Mouse (Mus musculus) left cerebral cortex, adult 2 months (tissue): ENCODE measurements at regions not wholly inside any gene's neighbourhood (a gene's known extent, or its start where the extent isn't known, plus 50 kb on each side); places are given as distances from the start of the nearest gene placed in this dataset.

ENCODE experiments used
- DNase-seq, 2 experiments: peaks; one replicate each; pipeline ENCODE4 v3.0.0; 2021 to 2022; ENCODE audit warnings: low spot score in 2 of 2, mixed read lengths in 1 of 2; ENCODE audit errors: extremely low spot score in 1 of 2
- H3K27ac ChIP-seq: fragments of 200-600 bp; 2 replicates; pipeline ENCODE4 v1.8.1; 2022
- H3K4me3 ChIP-seq: fragments of 200-600 bp; 2 replicates; pipeline ENCODE4 v1.8.1; 2022
- CTCF ChIP-seq: fragments of 200-600 bp; IDR thresholded peaks from 2 replicates; pipeline ENCODE4 v1.8.1; 2022; ENCODE audit warnings: antibody characterized with exemption, mild to moderate bottlenecking, moderate library complexity
- intact Hi-C: fragments of 180-260 bp; cut with DNase I; formaldehyde crosslinking; loops from one replicate; pipeline ENCODE4 v1.15.1; 2025

- DNase-seq: peak in 1 of 2 experiments; percentile 13
- TF ChIP-seq CTCF: peak; percentile 44
- H3K4me3 ChIP-seq: no peak overlapping the region
- intact Hi-C loops: no loop called here
- no peak overlapping the region for H3K27ac ChIP-seq
Observed at GRCm38 (mm10) chr14:98589846-98590245, 404.3 kb downstream of the Rpl36a-ps1 start.

GRCm38 (mm10) chr14:98571644-98572043 is 402.1 kb upstream of the Dach1 start:
- Histone ChIP-seq H3K4me3 (no peak overlapping the region), H3K27ac (no peak overlapping the region)
- intact Hi-C loops: no loop called here
- TF ChIP-seq CTCF: no peak
- no peak for DNase-seq

GRCm38 (mm10) chr14:98562002-98562401 is 392.4 kb upstream of the Dach1 start:
- no peak overlapping the region for H3K27ac ChIP-seq
- H3K4me3 ChIP-seq: no peak overlapping the region
- intact Hi-C loops: no loop called here
- no peak for TF ChIP-seq CTCF
- DNase-seq: no peak

- intact Hi-C loops: no loop called here
- TF ChIP-seq CTCF: no peak
- Histone ChIP-seq H3K4me3 (no peak overlapping the region), H3K27ac (no peak overlapping the region)
- DNase-seq: no peak
Observed at GRCm38 (mm10) chr14:98539792-98540191, 370.2 kb upstream of the Dach1 start.

- intact Hi-C loops: no loop called here
- no peak for DNase-seq
- no peak overlapping the region for H3K27ac ChIP-seq
- no peak for TF ChIP-seq CTCF
- H3K4me3 ChIP-seq: no peak overlapping the region
Observed at GRCm38 (mm10) chr14:98538267-98538666, 368.7 kb upstream of the Dach1 start.

- no peak for TF ChIP-seq CTCF
- H3K27ac ChIP-seq: no peak overlapping the region
Observed at GRCm38 (mm10) chr14:98533600-98533999, 364.0 kb upstream of the Dach1 start.

GRCm38 (mm10) chr14:98520966-98521365 is 351.4 kb upstream of the Dach1 start:
- intact Hi-C loops: no loop called here
- H3K27ac ChIP-seq: no peak overlapping the region
- no peak overlapping the region for H3K4me3 ChIP-seq
- TF ChIP-seq CTCF: no peak
- no peak for DNase-seq

More at GRCm38 (mm10) chr14:98533600-98533999, 364.0 kb upstream of the Dach1 start:
- no peak overlapping the region for H3K4me3 ChIP-seq
- intact Hi-C loops: no loop called here
- no peak for DNase-seq

- intact Hi-C loops: no loop called here
- no peak for TF ChIP-seq CTCF
- no peak for DNase-seq
- H3K4me3 ChIP-seq: no peak overlapping the region
- no peak overlapping the region for H3K27ac ChIP-seq
Observed at GRCm38 (mm10) chr14:98505321-98505720, 335.8 kb upstream of the Dach1 start.

- no peak overlapping the region for H3K4me3 ChIP-seq
- DNase-seq: no peak
- TF ChIP-seq CTCF: no peak
- intact Hi-C loops: no loop called here
- H3K27ac ChIP-seq: no peak overlapping the region
Observed at GRCm38 (mm10) chr14:98477416-98477815, 307.9 kb upstream of the Dach1 start.

GRCm38 (mm10) chr14:98471803-98472509 is 302.4 kb upstream of the Dach1 start:
- DNase-seq: no peak
- intact Hi-C loops: no loop called here
- TF ChIP-seq CTCF: no peak
- Histone ChIP-seq H3K27ac (no peak overlapping the region), H3K4me3 (no peak overlapping the region)

- no peak for TF ChIP-seq CTCF
Observed at GRCm38 (mm10) chr14:98454461-98454860, 284.9 kb upstream of the Dach1 start.

GRCm38 (mm10) chr14:98452191-98452590 is 282.6 kb upstream of the Dach1 start:
- intact Hi-C loops: no loop called here
- no peak for DNase-seq
- TF ChIP-seq CTCF: no peak
- no peak overlapping the region for H3K27ac ChIP-seq
- no peak overlapping the region for H3K4me3 ChIP-seq

More at GRCm38 (mm10) chr14:98454461-98454860, 284.9 kb upstream of the Dach1 start:
- DNase-seq: no peak
- intact Hi-C loops: no loop called here
- H3K4me3 ChIP-seq: no peak overlapping the region
- H3K27ac ChIP-seq: no peak overlapping the region

GRCm38 (mm10) chr14:98449568-98449967 is 280.0 kb upstream of the Dach1 start:
- intact Hi-C loops: no loop called here
- TF ChIP-seq CTCF: no peak
- Histone ChIP-seq H3K27ac (no peak overlapping the region), H3K4me3 (no peak overlapping the region)
- DNase-seq: no peak
